Mouse (Mus musculus): ENCODE measurements around the gene Prf1.

GRCm38 (mm10) chr10:61305928-61306590 is 8.4 kb downstream of the Prf1 start:
- no peak for TF ChIP-seq CTCF (IDR thresholded peaks at IDR 0.05)
- no peak for TF ChIP-seq POLR2A (IDR thresholded peaks at IDR 0.05; ENCODE audit: insufficient read depth, low read depth, low read length)
- no peak for TF ChIP-seq EP300 (IDR thresholded peaks at IDR 0.05; ENCODE audit: insufficient read depth, low read depth, low read length)

Measured in heart, adult 2 months (tissue).